Mouse (Mus musculus): ENCODE results near the gene Cish.

Cish gene

GRCm38 (mm10) chr9:107296016-107296040 is at the start of gene Cish:
Cish (plus strand) TSS chr9:107296026.
- no peak for DNase-seq (ENCODE audit: low read depth, low spot score)

GRCm38 (mm10) chr9:107246170-107246569 is 49.7 kb upstream of the Cish start:
- peak; percentile 78 for DNase-seq (ENCODE audit: low read depth, low spot score)

GRCm38 (mm10) chr9:107249154-107249553 is 46.7 kb upstream of the Cish start:
- DNase-seq (ENCODE audit: low read depth, low spot score) = no peak

GRCm38 (mm10) chr9:107250416-107251337 is 45.1 kb upstream of the Cish start:
- DNase-seq (ENCODE audit: low read depth, low spot score) = no peak

- no peak for DNase-seq (ENCODE audit: low read depth, low spot score)
Observed at GRCm38 (mm10) chr9:107252164-107252563, 43.7 kb upstream of the Cish start.

- no peak for DNase-seq (ENCODE audit: low read depth, low spot score)
Observed at GRCm38 (mm10) chr9:107254476-107254875, 41.4 kb upstream of the Cish start.

- DNase-seq (ENCODE audit: low read depth, low spot score) = no peak
Observed at GRCm38 (mm10) chr9:107254925-107255324, 40.9 kb upstream of the Cish start.

- DNase-seq (ENCODE audit: low read depth, low spot score) = no peak
Observed at GRCm38 (mm10) chr9:107255596-107255995, 40.2 kb upstream of the Cish start.

- no peak for DNase-seq (ENCODE audit: low read depth, low spot score)
Observed at GRCm38 (mm10) chr9:107259571-107259970, 36.3 kb upstream of the Cish start.

GRCm38 (mm10) chr9:107260429-107260828 is 35.4 kb upstream of the Cish start:
- no peak for DNase-seq (ENCODE audit: low read depth, low spot score)

GRCm38 (mm10) chr9:107260836-107261235 is 35.0 kb upstream of the Cish start:
- DNase-seq (ENCODE audit: low read depth, low spot score) = no peak

- no peak for DNase-seq (ENCODE audit: low read depth, low spot score)
Observed at GRCm38 (mm10) chr9:107261792-107262191, 34.0 kb upstream of the Cish start.

GRCm38 (mm10) chr9:107262375-107262774 is 33.5 kb upstream of the Cish start:
- DNase-seq (ENCODE audit: low read depth, low spot score) = no peak

GRCm38 (mm10) chr9:107263912-107264311 is 31.9 kb upstream of the Cish start:
- no peak for DNase-seq (ENCODE audit: low read depth, low spot score)

GRCm38 (mm10) chr9:107264731-107265130 is 31.1 kb upstream of the Cish start:
- no peak for DNase-seq (ENCODE audit: low read depth, low spot score)

GRCm38 (mm10) chr9:107267028-107267427 is 28.8 kb upstream of the Cish start:
- DNase-seq (ENCODE audit: low read depth, low spot score) = no peak

GRCm38 (mm10) chr9:107267721-107268402 is 28.0 kb upstream of the Cish start:
- no peak for DNase-seq (ENCODE audit: low read depth, low spot score)

- no peak for DNase-seq (ENCODE audit: low read depth, low spot score)
Observed at GRCm38 (mm10) chr9:107269772-107270171, 26.1 kb upstream of the Cish start.

- DNase-seq (ENCODE audit: low read depth, low spot score) = no peak
Observed at GRCm38 (mm10) chr9:107271177-107271938, 24.5 kb upstream of the Cish start.

- DNase-seq (ENCODE audit: low read depth, low spot score) = no peak
Observed at GRCm38 (mm10) chr9:107272284-107272683, 23.5 kb upstream of the Cish start.

- peak; percentile 33 for DNase-seq (ENCODE audit: low read depth, low spot score)
Observed at GRCm38 (mm10) chr9:107273184-107273583, 22.6 kb upstream of the Cish start.

- no peak for DNase-seq (ENCODE audit: low read depth, low spot score)
Observed at GRCm38 (mm10) chr9:107274751-107275150, 21.1 kb upstream of the Cish start.

- no peak for DNase-seq (ENCODE audit: low read depth, low spot score)
Observed at GRCm38 (mm10) chr9:107275710-107276109, 20.1 kb upstream of the Cish start.
